Mouse (Mus musculus) liver, embryonic 11.5 days (tissue): Measurements from ENCODE around the gene Usp17la. TPM values are rescaled to one million over a fixed set of nuclear protein-coding genes. Genes with fewer than 3 reads are reported as not detected.
"Not testable (repeated sequence)": the region's sequence is repeated elsewhere in the genome, so short reads cannot be mapped to it uniquely, and the experiment has no call there.

ENCODE experiments used
- ATAC-seq: fragments of 200-750 bp; cut with Nextera tagmentation; replicated peaks from 2 replicates; pipeline ENCODE4 v1.8.0; 2017; ENCODE audit warnings: moderate number of reproducible peaks, mild to moderate bottlenecking, moderate TSS enrichment, moderate library complexity; ENCODE audit not compliant: low FRiP score
- DNase-seq: peaks from one replicate; pipeline ENCODE4 v3.0.0-alpha.2; 2017; ENCODE audit warnings: low spot score
- H3K27ac ChIP-seq: fragments of 300-500 bp; sonication (generic); 2 replicates; pipeline ENCODE4 v1.5.1; 2014; ENCODE audit warnings: mild to moderate bottlenecking, low read depth, low read length, control low read depth
- H3K27me3 ChIP-seq: fragments of 300-500 bp; sonication (generic); replicated peaks from 2 replicates; pipeline ENCODE4 v1.6.1; 2014; ENCODE audit warnings: low read length, mixed read lengths; ENCODE audit not compliant: control insufficient read depth, insufficient read depth
- H3K36me3 ChIP-seq: fragments of 300-500 bp; sonication (generic); 2 replicates; pipeline ENCODE4 v1.6.1; 2014; ENCODE audit warnings: mild to moderate bottlenecking, low read length, moderate library complexity, mixed read lengths; ENCODE audit not compliant: control insufficient read depth, insufficient read depth
- H3K4me1 ChIP-seq: fragments of 300-500 bp; sonication (generic); replicated peaks from 2 replicates; pipeline ENCODE4 v1.6.1; 2014; ENCODE audit warnings: low read length, mixed read lengths; ENCODE audit not compliant: control insufficient read depth, insufficient read depth
- H3K4me2 ChIP-seq: fragments of 300-500 bp; sonication (generic); 2 replicates; pipeline ENCODE4 v1.6.1; 2014; ENCODE audit warnings: mild to moderate bottlenecking, control low read depth, moderate library complexity
- H3K4me3 ChIP-seq: fragments of 300-500 bp; sonication (generic); 2 replicates; pipeline ENCODE4 v1.5.1; 2014; ENCODE audit warnings: low read depth, low read length, control low read depth
- H3K9ac ChIP-seq: fragments of 300-500 bp; sonication (generic); 2 replicates; pipeline ENCODE4 v1.6.1; 2014; ENCODE audit warnings: low read depth, low read length, control low read depth
- H3K9me3 ChIP-seq: fragments of 300-500 bp; sonication (generic); 2 replicates; pipeline ENCODE4 v1.6.1; 2016; ENCODE audit warnings: low read length, inconsistent platforms, mixed read lengths; ENCODE audit not compliant: control insufficient read depth
- WGBS: fragments of 180-500 bp; shearing (Covaris S2); extraction: QIAGEN DNeasy Blood & Tissue Kit; methylation state at CpG from one replicate; pipeline ENCODE4 v1.1.7; 2014; 5-methylcytosine and 5-hydroxymethylcytosine counted together
- polyA plus RNA-seq: library from polyadenylated mRNA; unstranded; fragments of >200 nt; fragmentation: Nextera tagmentation; extraction: Ambion mirVana; gene quantifications from 2 replicates; pipeline ENCODE4 v1.2.1, GENCODE M21; 2014

Gene Usp17la
- not detected in 2 replicates for polyA plus RNA-seq

GRCm38 (mm10) chr7:104856709-104857108 lies at the start of gene Usp17la:
Gene Usp17la (plus strand): TSS chr7:104857009.
- not testable (repeated sequence) for H3K36me3 ChIP-seq, H3K4me3 ChIP-seq, H3K9me3 ChIP-seq, DNase-seq, H3K4me1 ChIP-seq, H3K27ac ChIP-seq, H3K4me2 ChIP-seq, H3K27me3 ChIP-seq, H3K9ac ChIP-seq, ATAC-seq
- 60% methylated on average over 2 of the region's 2 CpGs for WGBS

GRCm38 (mm10) chr7:104810335-104810734 lies 46.5 kb upstream of the Usp17la start:
- H3K27me3 ChIP-seq, H3K4me1 ChIP-seq, H3K9me3 ChIP-seq, H3K36me3 ChIP-seq, H3K27ac ChIP-seq, DNase-seq, ATAC-seq, H3K9ac ChIP-seq, H3K4me2 ChIP-seq, H3K4me3 ChIP-seq: not testable (repeated sequence)
- WGBS = 77% methylated on average over 8 of the region's 8 CpGs

GRCm38 (mm10) chr7:104842503-104842902 lies 14.3 kb upstream of the Usp17la start, which contains the start of gene Usp17lb:
Gene Usp17lb (minus strand): TSS chr7:104842603.
- WGBS = 63% methylated on average over 1 of the region's 1 CpGs

GRCm38 (mm10) chr7:104843731-104844287 lies 13.0 kb upstream of the Usp17la start:
- H3K9me3 ChIP-seq = no peaks in the 10 kb centered on the region
- ATAC-seq (no peak), DNase-seq (no peak)
- 71% methylated on average over 1 of the region's 1 CpGs for WGBS
- H3K9ac ChIP-seq = no peak overlapping the region
- no peaks in the 10 kb centered on the region for H3K27me3 ChIP-seq
- H3K4me2 ChIP-seq = no peak overlapping the region
- no peaks in the 10 kb centered on the region for H3K36me3 ChIP-seq
- H3K4me1 ChIP-seq = no peaks in the 10 kb centered on the region
- no peak overlapping the region for H3K27ac ChIP-seq
- no peak overlapping the region for H3K4me3 ChIP-seq

More at GRCm38 (mm10) chr7:104842503-104842902, 14.3 kb upstream of the Usp17la start, which contains the start of gene Usp17lb:
- no peaks in the 10 kb centered on the region for H3K4me1 ChIP-seq
- no peak for ATAC-seq
- no peak within 1 kb of the TSS for H3K4me3 ChIP-seq
- no peaks in the 10 kb centered on the region for H3K36me3 ChIP-seq
- DNase-seq = no peak
- H3K27ac ChIP-seq = no peak within 1 kb of the TSS
- no peak within 1 kb of the TSS for H3K9ac ChIP-seq
- H3K9me3 ChIP-seq = no peaks in the 10 kb centered on the region
- H3K27me3 ChIP-seq = no peaks in the 10 kb centered on the region
- H3K4me2 ChIP-seq = no peak within 1 kb of the TSS

GRCm38 (mm10) chr7:104851546-104851945 lies 5.3 kb upstream of the Usp17la start:
- not testable (repeated sequence) for H3K9ac ChIP-seq, DNase-seq, H3K36me3 ChIP-seq, H3K4me2 ChIP-seq, H3K9me3 ChIP-seq, H3K27ac ChIP-seq, H3K4me3 ChIP-seq, H3K27me3 ChIP-seq, ATAC-seq, H3K4me1 ChIP-seq
- 82% methylated on average over 2 of the region's 2 CpGs for WGBS

- no peaks in the 10 kb centered on the region for H3K4me1 ChIP-seq
- WGBS = 70% methylated on average over 3 of the region's 3 CpGs
- no peaks in the 10 kb centered on the region for H3K9me3 ChIP-seq
- ATAC-seq (no peak), DNase-seq (no peak)
- no peak overlapping the region for H3K9ac ChIP-seq
- no peaks in the 10 kb centered on the region for H3K36me3 ChIP-seq
- H3K4me3 ChIP-seq = no peak overlapping the region
- H3K27ac ChIP-seq = no peak overlapping the region
- no peaks in the 10 kb centered on the region for H3K27me3 ChIP-seq
- no peak overlapping the region for H3K4me2 ChIP-seq
These were observed 1.5 kb upstream of the Usp17la start for GRCm38 (mm10) chr7:104855248-104855750.

- H3K4me1 ChIP-seq = no peaks in the 10 kb centered on the region
- WGBS = 68% methylated on average over 1 of the region's 1 CpGs
- H3K4me3 ChIP-seq = no peak overlapping the region
- no peak for ATAC-seq
- H3K36me3 ChIP-seq = no peaks in the 10 kb centered on the region
- no peak for DNase-seq
- H3K4me2 ChIP-seq = no peak overlapping the region
- H3K27me3 ChIP-seq = no peaks in the 10 kb centered on the region
- H3K27ac ChIP-seq = no peak overlapping the region
- H3K9me3 ChIP-seq = no peaks in the 10 kb centered on the region
- H3K9ac ChIP-seq = no peak overlapping the region
These were observed 874 bp downstream of the Usp17la start for GRCm38 (mm10) chr7:104857683-104858082.

GRCm38 (mm10) chr7:104861381-104861780 lies 4.6 kb downstream of the Usp17la start:
- Histone ChIP-seq H3K4me3 (no peak overlapping the region), H3K36me3 (no peaks in the 10 kb centered on the region), H3K4me1 (no peaks in the 10 kb centered on the region), H3K27me3 (no peaks in the 10 kb centered on the region), H3K9ac (no peak overlapping the region), H3K4me2 (no peak overlapping the region), H3K27ac (no peak overlapping the region), H3K9me3 (no peaks in the 10 kb centered on the region)
- no peak for DNase-seq
- 82% methylated on average over 3 of the region's 3 CpGs for WGBS
- ATAC-seq = no peak

GRCm38 (mm10) chr7:104877731-104878130 lies 20.9 kb downstream of the Usp17la start, which contains the start of gene Olfr665:
Gene Olfr665 (plus strand): TSS chr7:104878031.
- no peak for DNase-seq
- WGBS = 32% methylated on average over 1 of the region's 1 CpGs
- H3K9ac ChIP-seq = no peak within 1 kb of the TSS
- H3K4me1 ChIP-seq = no peaks in the 10 kb centered on the region
- H3K27me3 ChIP-seq = no peaks in the 10 kb centered on the region
- no peak within 1 kb of the TSS for H3K4me3 ChIP-seq
- no peaks in the 10 kb centered on the region for H3K36me3 ChIP-seq
- H3K27ac ChIP-seq = no peak within 1 kb of the TSS
- no peak within 1 kb of the TSS for H3K4me2 ChIP-seq
- H3K9me3 ChIP-seq = no peaks in the 10 kb centered on the region
- ATAC-seq = no peak
